Mouse (Mus musculus): Measurements from ENCODE around the gene D17Wsu92e. TPM values are rescaled to one million over a fixed set of nuclear protein-coding genes. Genes with fewer than 3 reads are reported as not detected.
A peak's percentile ranks its signal among the peaks of the same experiment; 100 is the strongest.

Gene D17Wsu92e
- total RNA-seq, 1 experiment = 68.4 TPM

GRCm38 (mm10) chr17:27740961-27741360 is 79.5 kb downstream of the D17Wsu92e start:
- no peak overlapping the region for H3K27ac ChIP-seq (ENCODE audit: insufficient read depth, low read depth, low read length, poor library complexity, severe bottlenecking)
- peaks cover 2 to 3% of the 10 kb centered on the region in 2 experiments; a peak in 1 of 4 replicates for H3K4me1 ChIP-seq (ENCODE audit: control insufficient read depth in 2 of 2, insufficient read depth in 2 of 2, low read length in 2 of 2, poor library complexity in 1 of 2)
- no peak overlapping the region for H3K9ac ChIP-seq (ENCODE audit: insufficient read depth, low read depth, low read length, poor library complexity, severe bottlenecking)
- H3K36me3 ChIP-seq (ENCODE audit: control insufficient read depth, insufficient read depth, low read length, poor library complexity, severe bottlenecking) = no peaks in the 10 kb centered on the region
- in situ Hi-C loops (cut with MboI; ENCODE audit: low sequenced_read_pairs in 2 of 2, unreplicated experiment in 2 of 2) = no loop called here
- TF ChIP-seq ZNF384 (IDR thresholded peaks at IDR 0.05; ENCODE audit: low read depth, low read length) = no peak
- no peaks in the 10 kb centered on the region for H3K9me3 ChIP-seq (ENCODE audit: control insufficient read depth, insufficient read depth, low read depth, low read length)
- no peak for DNase-seq (ENCODE audit: low read depth, low spot score)
- no peak overlapping the region for H3K4me3 ChIP-seq (ENCODE audit: insufficient read depth in 1 of 2, low read depth in 1 of 2, low read length in 2 of 2, poor library complexity in 1 of 2, severe bottlenecking in 1 of 2)

GRCm38 (mm10) chr17:27734344-27735073 is 85.9 kb downstream of the D17Wsu92e start:
- no peak for DNase-seq (ENCODE audit: low read depth, low spot score)
- in situ Hi-C loops (cut with MboI; ENCODE audit: low sequenced_read_pairs in 2 of 2, unreplicated experiment in 2 of 2) = no loop called here
- H3K4me3 ChIP-seq (ENCODE audit: insufficient read depth in 1 of 2, low read depth in 1 of 2, low read length in 2 of 2, poor library complexity in 1 of 2, severe bottlenecking in 1 of 2) = no peak overlapping the region
- no peak overlapping the region for H3K9ac ChIP-seq (ENCODE audit: insufficient read depth, low read depth, low read length, poor library complexity, severe bottlenecking)
- no peak overlapping the region for H3K27ac ChIP-seq (ENCODE audit: insufficient read depth, low read depth, low read length, poor library complexity, severe bottlenecking)
- TF ChIP-seq MAFK (IDR thresholded peaks at IDR 0.05; ENCODE audit: insufficient read depth, low read depth, low read length) (no peak), HCFC1 (IDR thresholded peaks at IDR 0.05; ENCODE audit: borderline replicate concordance, insufficient read depth, low read length) (no peak)
- H3K36me3 ChIP-seq (ENCODE audit: control insufficient read depth, insufficient read depth, low read length, poor library complexity, severe bottlenecking) = no peaks in the 10 kb centered on the region
- peaks cover 2 to 16% of the 10 kb centered on the region in 2 experiments; a peak in 1 of 4 replicates for H3K4me1 ChIP-seq (ENCODE audit: control insufficient read depth in 2 of 2, insufficient read depth in 2 of 2, low read length in 2 of 2, poor library complexity in 1 of 2)
- no peaks in the 10 kb centered on the region for H3K9me3 ChIP-seq (ENCODE audit: control insufficient read depth, insufficient read depth, low read depth, low read length)

GRCm38 (mm10) chr17:27732694-27733093 is 87.8 kb downstream of the D17Wsu92e start:
- no peak overlapping the region for H3K4me3 ChIP-seq (ENCODE audit: insufficient read depth in 1 of 2, low read depth in 1 of 2, low read length in 2 of 2, poor library complexity in 1 of 2, severe bottlenecking in 1 of 2)
- H3K9ac ChIP-seq (ENCODE audit: insufficient read depth, low read depth, low read length, poor library complexity, severe bottlenecking) = no peak overlapping the region
- H3K9me3 ChIP-seq (ENCODE audit: control insufficient read depth, insufficient read depth, low read depth, low read length) = no peaks in the 10 kb centered on the region
- DNase-seq (ENCODE audit: low read depth, low spot score) = no peak
- TF ChIP-seq HCFC1 (IDR thresholded peaks at IDR 0.05; ENCODE audit: borderline replicate concordance, insufficient read depth, low read length) = no peak
- no peak for TF ChIP-seq ZNF384 (IDR thresholded peaks at IDR 0.05; ENCODE audit: low read depth, low read length)
- no peak for TF ChIP-seq ZC3H11A (IDR thresholded peaks at IDR 0.05; ENCODE audit: borderline replicate concordance, low read depth, low read length)
- no peak for TF ChIP-seq CHD2 (IDR thresholded peaks at IDR 0.05; ENCODE audit: low read depth, low read length)
- peak; percentile 96 for TF ChIP-seq MAFK (IDR thresholded peaks at IDR 0.05; ENCODE audit: insufficient read depth, low read depth, low read length)
- peaks cover 0 to 13% of the 10 kb centered on the region in 2 experiments; a peak in 1 of 4 replicates for H3K4me1 ChIP-seq (ENCODE audit: control insufficient read depth in 2 of 2, insufficient read depth in 2 of 2, low read length in 2 of 2, poor library complexity in 1 of 2)
- in situ Hi-C loops (cut with MboI; ENCODE audit: low sequenced_read_pairs in 2 of 2, unreplicated experiment in 2 of 2) = no loop called here
- H3K36me3 ChIP-seq (ENCODE audit: control insufficient read depth, insufficient read depth, low read length, poor library complexity, severe bottlenecking) = no peaks in the 10 kb centered on the region
- H3K27ac ChIP-seq (ENCODE audit: insufficient read depth, low read depth, low read length, poor library complexity, severe bottlenecking) = no peak overlapping the region

- Histone ChIP-seq H3K4me1 (ENCODE audit: control insufficient read depth in 2 of 2, insufficient read depth in 2 of 2, low read length in 2 of 2, poor library complexity in 1 of 2) (peaks cover 0 to 13% of the 10 kb centered on the region in 2 experiments; a peak in 1 of 4 replicates), H3K9me3 (ENCODE audit: control insufficient read depth, insufficient read depth, low read depth, low read length) (no peaks in the 10 kb centered on the region), H3K36me3 (ENCODE audit: control insufficient read depth, insufficient read depth, low read length, poor library complexity, severe bottlenecking) (no peaks in the 10 kb centered on the region), H3K27ac (ENCODE audit: insufficient read depth, low read depth, low read length, poor library complexity, severe bottlenecking) (no peak overlapping the region), H3K9ac (ENCODE audit: insufficient read depth, low read depth, low read length, poor library complexity, severe bottlenecking) (no peak overlapping the region), H3K4me3 (ENCODE audit: insufficient read depth in 1 of 2, low read depth in 1 of 2, low read length in 2 of 2, poor library complexity in 1 of 2, severe bottlenecking in 1 of 2) (no peak overlapping the region)
- no peak for TF ChIP-seq HCFC1 (IDR thresholded peaks at IDR 0.05; ENCODE audit: borderline replicate concordance, insufficient read depth, low read length)
- TF ChIP-seq ZNF384 (IDR thresholded peaks at IDR 0.05; ENCODE audit: low read depth, low read length) = no peak
- no peak for TF ChIP-seq MAFK (IDR thresholded peaks at IDR 0.05; ENCODE audit: insufficient read depth, low read depth, low read length)
- TF ChIP-seq CHD2 (IDR thresholded peaks at IDR 0.05; ENCODE audit: low read depth, low read length) = no peak
- no peak for TF ChIP-seq ZC3H11A (IDR thresholded peaks at IDR 0.05; ENCODE audit: borderline replicate concordance, low read depth, low read length)
- no peak for DNase-seq (ENCODE audit: low read depth, low spot score)
- in situ Hi-C loops (cut with MboI; ENCODE audit: low sequenced_read_pairs in 2 of 2, unreplicated experiment in 2 of 2) = no loop called here
Observed at GRCm38 (mm10) chr17:27732152-27732551, 88.3 kb downstream of the D17Wsu92e start.

GRCm38 (mm10) chr17:27728770-27729169 is 91.7 kb downstream of the D17Wsu92e start, which contains the start of gene Spdef:
Gene Spdef (minus strand): TSS chr17:27728955.
- no peak within 1 kb of the TSS for H3K9ac ChIP-seq (ENCODE audit: insufficient read depth, low read depth, low read length, poor library complexity, severe bottlenecking)

More at GRCm38 (mm10) chr17:27728770-27729169, 91.7 kb downstream of the D17Wsu92e start, which contains the start of gene Spdef:
- DNase-seq (ENCODE audit: low read depth, low spot score) = no peak
- H3K9me3 ChIP-seq (ENCODE audit: control insufficient read depth, insufficient read depth, low read depth, low read length) = no peaks in the 10 kb centered on the region
- no peak for TF ChIP-seq ZNF384 (IDR thresholded peaks at IDR 0.05; ENCODE audit: low read depth, low read length)
- no peak for TF ChIP-seq HCFC1 (IDR thresholded peaks at IDR 0.05; ENCODE audit: borderline replicate concordance, insufficient read depth, low read length)
- no peak for TF ChIP-seq ZC3H11A (IDR thresholded peaks at IDR 0.05; ENCODE audit: borderline replicate concordance, low read depth, low read length)
- TF ChIP-seq MAFK (IDR thresholded peaks at IDR 0.05; ENCODE audit: insufficient read depth, low read depth, low read length) = no peak
- TF ChIP-seq CHD2 (IDR thresholded peaks at IDR 0.05; ENCODE audit: low read depth, low read length) = no peak
- in situ Hi-C loops (cut with MboI; ENCODE audit: low sequenced_read_pairs in 2 of 2, unreplicated experiment in 2 of 2) = no loop called here
- H3K4me1 ChIP-seq (ENCODE audit: control insufficient read depth in 2 of 2, insufficient read depth in 2 of 2, low read length in 2 of 2, poor library complexity in 1 of 2) = peaks cover 0 to 21% of the 10 kb centered on the region in 2 experiments; a peak in 2 of 4 replicates
- no peak within 1 kb of the TSS for H3K27ac ChIP-seq (ENCODE audit: insufficient read depth, low read depth, low read length, poor library complexity, severe bottlenecking)
- no peak within 1 kb of the TSS for H3K4me3 ChIP-seq (ENCODE audit: insufficient read depth in 1 of 2, low read depth in 1 of 2, low read length in 2 of 2, poor library complexity in 1 of 2, severe bottlenecking in 1 of 2)
- H3K36me3 ChIP-seq (ENCODE audit: control insufficient read depth, insufficient read depth, low read length, poor library complexity, severe bottlenecking) = no peaks in the 10 kb centered on the region

All from ES-E14 (cell line).